Mouse (Mus musculus) megakaryocyte, embryonic 14.5 days (primary cell): ENCODE data around the gene Zfp276.

ENCODE experiments used
- FLI1 ChIP-seq: IDR thresholded peaks from 2 replicates; pipeline ENCODE4 v1.6.1; 2012; ENCODE audit warnings: low read length, inconsistent platforms, mixed read lengths
- GATA1 ChIP-seq: IDR thresholded peaks from 3 replicates; pipeline ENCODE4 v1.6.1; 2012; ENCODE audit warnings: mixed read lengths, low read length, inconsistent platforms, borderline replicate concordance

DNA sequence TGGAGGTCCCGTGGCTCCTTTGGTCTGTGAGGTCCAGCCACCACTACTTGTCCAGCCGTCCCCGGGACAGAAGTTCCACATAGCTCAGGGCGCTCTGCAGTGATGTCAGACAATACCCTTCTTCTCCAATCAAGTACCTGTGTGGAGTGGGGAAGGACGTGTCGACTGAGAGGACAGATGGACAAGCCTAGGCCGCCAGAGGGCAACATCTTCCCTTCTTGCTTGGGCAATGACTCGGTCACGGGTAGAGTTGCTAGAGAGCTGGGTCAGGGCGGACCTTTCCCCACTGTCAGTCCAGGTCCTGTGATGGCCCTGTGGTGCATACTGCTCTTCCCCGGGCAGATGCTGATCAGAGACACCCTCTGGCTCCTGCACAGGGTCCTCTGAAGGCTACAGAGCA is 10.9 kb upstream of the Zfp276 start:
- no peak for TF ChIP-seq GATA1
- no peak for TF ChIP-seq FLI1
